Mouse (Mus musculus): ENCODE results near the gene Lrguk. TPM values are rescaled to one million over a fixed set of nuclear protein-coding genes. Genes with fewer than 3 reads are reported as not detected.

The Lrguk gene
- polyA plus RNA-seq, 1 experiment = 0.31 TPM

DNA sequence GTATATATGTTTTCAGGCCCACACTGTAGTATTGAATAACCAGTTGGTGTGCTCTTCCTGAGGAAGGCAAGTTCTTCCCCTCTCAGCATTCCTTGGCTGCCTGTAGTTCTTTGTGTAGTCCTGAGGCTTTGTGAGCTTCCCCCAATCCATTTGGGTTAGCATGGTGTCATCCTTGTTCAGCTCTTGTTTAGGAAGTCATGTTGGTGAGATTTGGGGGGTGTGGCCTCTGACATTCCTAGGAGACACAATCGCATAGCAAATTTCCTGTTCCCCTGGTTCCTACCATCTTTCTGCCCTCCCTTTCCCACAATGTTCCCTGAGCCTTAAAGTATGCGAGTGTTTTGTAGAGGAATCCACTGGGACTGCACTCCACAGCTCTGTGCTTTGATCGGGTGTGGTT, 154.1 kb downstream of the Lrguk start:
- no peak for DNase-seq
- peak overlapping the region; percentile 99; the same call in 1 of the 2 replicates for H3K27ac ChIP-seq (ENCODE audit: control insufficient read depth, insufficient read depth, low read length)
- no peak overlapping the region for H3K4me3 ChIP-seq (ENCODE audit: control insufficient read depth, insufficient read depth, low read length)
- H3K27me3 ChIP-seq (ENCODE audit: control insufficient read depth, insufficient read depth, low read length) = no peaks in the 10 kb centered on the region
- no peak for TF ChIP-seq CTCF (IDR thresholded peaks at IDR 0.05; ENCODE audit: borderline replicate concordance, control insufficient read depth, extremely low read depth, insufficient read depth, low read length, poor library complexity)
- TF ChIP-seq POLR2A (IDR thresholded peaks at IDR 0.05; ENCODE audit: control insufficient read depth, extremely low read depth, insufficient read depth, low read length, poor library complexity) = no peak
- WGBS = 87% methylated on average over 3 of the region's 3 CpGs
- H3K36me3 ChIP-seq (ENCODE audit: control insufficient read depth, insufficient read depth, low read length) = no peaks in the 10 kb centered on the region
- peaks cover 22% of the 10 kb centered on the region for H3K4me1 ChIP-seq (replicated peaks; ENCODE audit: control insufficient read depth, insufficient read depth, low read length)

Other genes starting within 250 kb of the Lrguk start
- gene Slc35b4, start 147.7 kb downstream of the Lrguk start, polyA plus RNA-seq (2012; rRNA removed) = 49.6 and 50.3 TPM in 2 replicates